Mouse (Mus musculus) CD4-positive, CD25-positive, alpha-beta regulatory T cell, adult 2 months (primary cell): ENCODE data around the gene Rai2.

Source experiments
- DNase-seq: peaks from one replicate; pipeline ENCODE4 v3.0.0-alpha.2; 2012; ENCODE audit warnings: low read depth, low spot score

Rai2 gene

GRCm38 (mm10) chrX:161826186-161826585 is 109.3 kb downstream of the Rai2 start:
- DNase-seq, result peak; percentile 20
